Comparison of ENCODE assay signal across 21 mouse cellular contexts in genomic region chr4:66393294-66393693, GRCm38 (mm10). TPM values are rescaled to one million over a fixed set of nuclear protein-coding genes. Genes with fewer than 3 reads are reported as not detected.
DNase-seq lines count a peak whose midpoint lies in the region; ATAC-seq lines count a peak whose summit lies in the region.
"Had no signal": no experiment of that assay in that cellular context is flagged by ENCODE, and none has a peak within 500 bp of the region (broad histone marks: within the 10 kb centered on the region; RNA-seq: fewer than 3 reads in every experiment).

No protein-coding gene starts in this region.

- intact Hi-C loops in left cerebral cortex, postnatal 4 days (cut with DNase I) = no loop called here

- H3K27me3 ChIP-seq in neural tube, embryonic 15.5 days (replicated peaks) = no peaks in the 10 kb centered on the region
- H3K27me3 ChIP-seq: heart, embryonic 13.5 days; stomach, embryonic 15.5 days had no signal

- 72% methylated on average over 4 of the region's 4 CpGs for WGBS in neural tube, embryonic 15.5 days

- no peak for ATAC-seq in neural tube, embryonic 15.5 days (ENCODE audit: low FRiP score)
- ATAC-seq: hindbrain, embryonic 16.5 days; intestine, postnatal 0 days had no signal

- H3K4me2 ChIP-seq in neural tube, embryonic 15.5 days = no peak overlapping the region
- H3K4me2 ChIP-seq: heart, embryonic 13.5 days; stomach, embryonic 15.5 days had no signal

- no peak overlapping the region for H3K4me3 ChIP-seq in neural tube, embryonic 15.5 days (replicated peaks)
- H3K4me3 ChIP-seq: heart, embryonic 13.5 days; stomach, embryonic 15.5 days had no signal

- H3K36me3 ChIP-seq in neural tube, embryonic 15.5 days = no peaks in the 10 kb centered on the region
- H3K36me3 ChIP-seq: heart, embryonic 13.5 days; stomach, embryonic 15.5 days had no signal

- H3K9me3 ChIP-seq in neural tube, embryonic 15.5 days (replicated peaks) = no peaks in the 10 kb centered on the region
- H3K9me3 ChIP-seq: heart, embryonic 13.5 days; stomach, embryonic 15.5 days had no signal

- no peak overlapping the region for H3K9ac ChIP-seq in neural tube, embryonic 15.5 days (replicated peaks)
- H3K9ac ChIP-seq: heart, embryonic 13.5 days; stomach, embryonic 15.5 days had no signal

- no peak overlapping the region for H3K27ac ChIP-seq in neural tube, embryonic 15.5 days (replicated peaks)
- H3K27ac ChIP-seq: heart, embryonic 13.5 days; kidney, postnatal 0 days; stomach, embryonic 15.5 days had no signal

- DNase-seq in cerebellum, adult 11-12 months = peak; percentile 32
- no peak for DNase-seq in cerebellum, adult 11 months
- DNase-seq in left cerebral cortex, adult 18-20 months (ENCODE audit: low spot score in 2 of 2) = peak; percentile 27 to 44
- no peak for DNase-seq in left cerebral cortex, postnatal 4 days
- peak; percentile 43 to 51 for DNase-seq in layer of hippocampus, postnatal 10 days (ENCODE audit: low spot score in 2 of 2)
- DNase-seq in right cerebral cortex, postnatal 14 days = peak; percentile 40
- DNase-seq in spleen, adult 12 weeks (ENCODE audit: low spot score) = no peak
- DNase-seq: adrenal gland, adult 2 months; heart, postnatal 4 days; liver; lung, adult 18-20 months; spleen, adult 18-20 months; thymus, adult 2 months had no signal

- H3K4me1 ChIP-seq in neural tube, embryonic 15.5 days = peaks cover 7% of the 10 kb centered on the region
- H3K4me1 ChIP-seq: heart, embryonic 13.5 days; stomach, embryonic 15.5 days had no signal

RNA-seq across cellular contexts. Expression of gene Astn2, which starts 11.1 kb away (rescaled TPM):
- 10 to 100 TPM; 33.9 to 36.5 TPM for total RNA-seq in left cerebral cortex, adult 18-20 months (2021)
- total RNA-seq in left cerebral cortex, postnatal 4 days (2021) = 10 to 100 TPM; 23.1 to 25.8 TPM
- total RNA-seq in layer of hippocampus, postnatal 10 days (2021) = 10 to 100 TPM; 32.5 to 35.1 TPM
- 2.5 and 3.9 TPM in 2 replicates for polyA plus RNA-seq in neural tube, embryonic 15.5 days (2015; fragmentation: Nextera tagmentation; extraction: Ambion mirVana)
- total RNA-seq: granulocyte monocyte progenitor cell, adult 5-6 weeks; MEL had no signal

Comparison
In these comparisons a context has a peak if more than half of its experiments do, and no peak if none do; other contexts are left out.
1. DNase-seq: peak in cerebellum, adult 11-12 months (single experiment), left cerebral cortex, adult 18-20 months (2 of 2), layer of hippocampus, postnatal 10 days (2 of 2) and right cerebral cortex, postnatal 14 days (single experiment); none in cerebellum, adult 11 months (single experiment), left cerebral cortex, postnatal 4 days (single experiment) and spleen, adult 12 weeks (single experiment).